Mouse (Mus musculus): ENCODE measurements around the gene Agbl3.

Gene Agbl3

GRCm38 (mm10) chr6:34780231-34780942, at the start of gene Agbl3:
Gene Agbl3, plus strand, starts transcription at chr6:34780432.
- DNase-seq, result peak; percentile 95

GRCm38 (mm10) chr6:34731007-34731406, 49.2 kb upstream of the Agbl3 start:
- DNase-seq, result no peak

- DNase-seq, result no peak
Observed at GRCm38 (mm10) chr6:34731529-34731928, 48.7 kb upstream of the Agbl3 start.

DNA sequence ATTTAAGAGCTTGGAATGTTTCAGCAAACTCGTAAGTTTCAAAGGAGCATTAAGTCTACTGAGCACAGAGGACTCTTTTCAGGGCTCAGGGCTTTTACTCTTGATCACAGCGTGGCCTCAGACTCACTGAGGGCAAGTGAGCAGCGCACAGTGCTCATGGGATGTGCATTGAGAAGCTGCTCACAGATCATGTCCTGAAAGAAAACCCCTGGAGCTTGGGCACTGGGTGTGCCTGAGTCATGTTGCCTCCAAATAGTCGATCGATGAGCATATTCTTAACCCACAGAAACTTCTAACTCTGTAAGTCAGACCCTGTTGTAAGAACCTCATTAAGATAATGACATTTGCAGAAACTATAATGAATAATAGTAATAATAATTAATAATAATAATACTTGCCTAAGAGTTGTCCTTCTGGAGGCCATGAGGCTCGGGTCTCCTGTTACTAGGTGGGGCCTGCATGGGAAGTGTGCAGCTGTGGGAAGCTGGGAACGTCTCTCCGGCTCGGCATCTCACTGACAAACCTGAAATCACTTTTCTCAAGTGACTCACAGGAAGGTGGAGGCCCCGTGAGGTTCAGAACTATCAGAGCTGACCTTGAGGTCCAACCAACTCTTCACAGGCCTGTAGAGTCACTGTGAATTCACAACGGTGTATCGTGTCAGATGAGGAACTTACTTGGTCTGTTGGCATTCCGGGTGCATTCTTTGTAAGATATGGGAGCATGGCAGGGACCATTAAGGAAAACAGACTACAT, 45.1 kb upstream of the Agbl3 start:
- no peak for DNase-seq

GRCm38 (mm10) chr6:34736934-34737333, 43.3 kb upstream of the Agbl3 start:
- no peak for DNase-seq

GRCm38 (mm10) chr6:34743946-34744345, 36.3 kb upstream of the Agbl3 start:
- no peak for DNase-seq

- no peak for DNase-seq
Observed at GRCm38 (mm10) chr6:34747846-34748245, 32.4 kb upstream of the Agbl3 start.

DNA sequence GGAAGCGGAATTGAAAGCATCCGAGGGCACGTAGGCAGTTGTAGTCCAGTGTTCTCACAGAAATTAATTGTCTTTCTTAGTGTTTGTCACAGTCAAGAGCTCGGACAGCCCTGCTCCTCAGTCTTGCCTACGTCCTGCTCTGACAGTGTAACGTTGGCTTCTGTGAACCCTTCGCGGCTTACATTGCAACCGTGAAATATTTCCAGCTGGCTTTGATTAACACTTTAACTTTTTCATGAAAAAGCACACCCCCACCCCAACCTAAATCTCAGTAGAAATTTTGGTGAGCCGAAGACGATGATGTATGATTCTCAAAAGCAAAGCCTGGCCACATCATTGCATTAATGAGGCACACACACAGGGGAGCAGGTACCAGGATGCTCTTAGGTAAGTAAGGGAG, 31.7 kb upstream of the Agbl3 start:
- DNase-seq, result no peak

DNA sequence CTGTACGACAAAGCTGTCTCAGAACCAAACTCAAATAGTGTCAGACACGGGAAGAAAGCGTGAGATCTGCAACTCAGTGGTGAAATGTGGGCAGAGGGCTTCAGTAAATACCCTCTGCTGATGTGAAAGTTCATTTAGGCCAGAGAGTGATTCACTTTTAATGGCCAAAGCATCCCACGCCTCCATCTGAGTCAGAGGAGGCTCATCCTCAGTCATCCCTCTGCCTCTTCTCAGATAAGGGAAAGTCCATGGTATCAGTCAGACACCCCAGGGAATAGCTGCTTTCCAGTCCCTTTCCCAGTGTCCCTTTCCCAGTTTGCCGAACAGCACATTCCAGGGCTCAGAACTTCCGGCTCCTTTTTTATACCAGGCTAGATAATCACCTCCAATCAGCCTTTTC, 30.7 kb upstream of the Agbl3 start:
- DNase-seq, result no peak

DNA sequence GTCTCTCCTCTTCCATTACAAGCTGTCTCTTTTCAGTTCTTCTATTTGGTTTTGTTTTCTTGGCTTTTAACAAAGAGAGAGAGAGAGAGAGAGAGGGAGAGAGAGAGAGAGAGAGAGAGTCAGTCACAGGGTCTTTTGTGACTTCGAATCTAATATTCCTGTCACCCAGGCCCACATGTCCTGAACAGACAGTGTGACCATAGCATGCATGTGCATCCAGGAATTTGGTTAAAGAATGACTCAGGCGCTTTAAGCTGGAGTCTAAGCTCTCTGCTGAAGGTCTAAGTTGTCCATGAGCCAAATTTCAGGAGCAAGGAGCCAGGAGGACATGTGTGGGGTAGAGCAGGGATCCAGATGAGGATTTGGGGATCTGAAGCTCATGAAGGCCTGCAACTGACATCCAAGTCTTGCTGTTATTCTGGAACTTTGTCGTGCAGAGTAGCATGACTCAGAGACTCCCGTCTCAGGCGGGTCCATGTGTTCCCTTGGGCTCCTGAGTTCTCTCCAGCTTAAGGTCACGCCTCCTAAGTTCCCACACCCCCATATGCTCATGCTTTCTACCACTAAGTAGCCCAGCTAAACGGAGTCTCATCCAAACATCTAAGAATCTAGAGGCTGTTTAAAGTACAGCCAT, 29.6 kb upstream of the Agbl3 start:
- DNase-seq, result no peak

DNA sequence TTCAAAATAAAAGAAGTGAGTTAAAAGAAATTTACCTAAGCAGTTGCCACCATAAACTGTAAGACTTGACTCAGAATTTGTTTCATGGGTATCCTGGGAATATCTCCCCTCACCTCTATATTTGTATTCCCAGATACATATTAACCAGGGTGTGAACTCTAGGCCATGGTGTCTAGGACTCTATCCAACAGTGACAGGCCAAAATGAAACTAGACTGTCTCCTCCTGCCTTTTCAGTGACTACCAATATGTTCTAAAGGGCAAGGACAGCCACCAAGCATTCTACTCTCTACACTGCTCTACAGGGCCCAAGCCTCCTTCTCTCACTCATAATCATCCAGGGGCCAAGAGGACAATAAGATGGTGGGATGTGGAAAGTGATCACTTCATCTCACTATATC, 28.6 kb upstream of the Agbl3 start:
- DNase-seq, result no peak

DNA sequence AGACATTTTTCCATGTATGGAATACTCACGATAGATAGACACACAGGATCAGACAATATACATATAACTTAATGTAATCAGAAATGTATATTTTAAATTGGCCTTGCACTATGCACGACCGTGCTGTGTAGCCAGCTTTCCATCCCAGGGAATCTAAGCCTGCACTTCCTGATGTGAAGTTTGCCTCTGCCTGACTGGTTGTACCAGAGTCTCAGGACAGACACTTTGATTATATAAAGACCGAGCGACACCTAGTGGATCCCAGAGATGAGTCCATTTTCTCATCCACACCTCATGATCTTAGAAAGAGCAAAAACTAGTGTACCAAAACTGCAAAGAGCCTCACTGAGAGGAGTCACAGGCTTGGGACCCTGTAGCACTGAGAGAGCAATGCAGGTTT, 25.8 kb upstream of the Agbl3 start:
- DNase-seq, result peak; percentile 33

GRCm38 (mm10) chr6:34758340-34758739, 21.9 kb upstream of the Agbl3 start:
- DNase-seq, result no peak

- peak; percentile 63 for DNase-seq
Observed at GRCm38 (mm10) chr6:34760023-34760422, 20.2 kb upstream of the Agbl3 start.

DNA sequence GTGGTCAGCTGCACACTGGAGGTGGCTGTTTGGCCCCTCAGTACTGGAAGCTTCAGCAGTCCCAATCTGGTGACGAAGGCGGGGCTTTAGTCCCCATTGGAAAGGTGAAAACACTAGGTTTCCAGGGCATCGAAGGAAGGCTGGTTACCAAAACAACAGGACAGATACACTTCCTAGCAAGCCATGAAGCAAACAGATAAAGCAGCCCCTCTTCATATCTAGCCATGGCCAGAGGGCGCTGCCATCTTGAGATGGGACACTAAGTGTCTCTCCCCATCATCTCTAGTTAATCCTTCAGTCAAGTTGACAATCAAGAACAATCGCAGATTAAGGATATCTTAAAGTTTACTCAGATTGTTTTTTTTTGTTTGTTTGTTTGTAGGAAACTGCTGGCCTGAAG, 14.5 kb upstream of the Agbl3 start:
- no peak for DNase-seq

DNA sequence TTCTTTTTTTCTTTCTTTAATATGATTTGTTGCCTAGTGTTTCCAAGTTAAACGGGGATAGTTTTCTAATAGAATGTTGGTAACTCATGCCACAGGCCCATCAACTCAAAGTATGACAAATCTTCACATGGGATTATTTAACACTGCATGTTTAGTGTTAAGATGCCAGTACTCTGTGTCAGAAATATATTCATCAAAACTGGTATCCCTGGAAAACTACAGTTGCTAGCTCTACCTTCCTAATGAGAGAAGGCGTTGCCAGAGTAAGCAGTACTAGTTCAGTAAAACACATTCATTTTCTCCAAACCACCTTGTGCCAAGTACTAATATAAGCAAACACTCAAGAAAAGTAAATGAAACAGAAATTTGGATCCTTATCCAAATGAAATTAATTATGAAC, 10.2 kb upstream of the Agbl3 start:
- DNase-seq, result no peak

- no peak for DNase-seq
Observed at GRCm38 (mm10) chr6:34770491-34770890, 9.7 kb upstream of the Agbl3 start.

DNA sequence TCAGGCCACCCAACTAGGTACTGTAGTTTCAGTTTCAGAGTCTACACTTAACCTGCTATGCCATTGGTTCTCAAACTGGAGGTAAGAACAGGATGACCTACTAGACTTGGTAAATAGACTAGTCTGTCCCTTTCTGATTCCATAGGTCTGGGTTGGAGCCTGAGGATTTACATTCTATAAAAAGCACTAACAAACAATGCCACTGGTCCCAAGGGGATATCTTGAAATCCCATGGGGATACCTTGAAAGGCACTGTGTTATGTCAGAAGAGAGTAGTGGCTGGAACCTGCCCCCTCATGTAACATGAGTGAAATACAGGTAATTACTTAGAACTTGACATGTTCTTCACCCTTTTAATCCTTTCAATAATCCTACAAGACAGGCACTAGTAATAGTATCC, 3.8 kb upstream of the Agbl3 start:
- no peak for DNase-seq

- no peak for DNase-seq
Observed at GRCm38 (mm10) chr6:34777094-34777493, 3.1 kb upstream of the Agbl3 start.

DNA sequence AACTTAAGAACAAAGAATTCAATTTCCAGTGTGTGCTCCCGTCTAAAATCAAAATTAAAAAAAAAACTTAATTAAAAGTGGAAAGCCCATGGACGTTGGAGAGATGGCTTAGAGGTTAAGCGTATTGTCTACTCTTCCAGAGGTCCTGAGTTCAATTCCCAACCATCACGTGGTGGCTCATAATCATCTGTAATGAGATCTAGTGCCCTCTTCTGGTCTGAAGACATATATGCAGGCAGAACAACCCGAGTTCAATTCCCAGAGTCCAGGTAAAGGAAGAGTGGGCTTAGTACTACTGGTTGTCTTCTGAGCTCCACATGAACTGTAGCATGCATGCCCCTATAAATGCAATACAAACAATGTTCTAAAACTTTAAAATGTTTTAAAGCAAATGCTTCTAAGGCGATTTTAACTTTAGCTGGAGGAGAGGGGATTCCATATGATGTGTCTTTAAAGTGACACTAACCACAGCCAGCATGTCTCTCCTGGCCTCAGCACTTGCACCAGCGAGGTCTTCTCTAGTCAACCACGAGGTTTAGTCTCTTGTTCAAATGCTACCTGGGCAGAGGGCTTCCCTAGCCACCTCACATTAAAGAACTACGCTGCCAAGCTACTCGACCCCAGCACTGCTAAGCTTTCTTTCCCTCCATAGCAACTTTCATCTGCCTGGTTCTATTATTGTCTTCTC, 2.1 kb upstream of the Agbl3 start:
- no peak for DNase-seq

- DNase-seq, result no peak
Observed at GRCm38 (mm10) chr6:34780943-34781289, 684 bp downstream of the Agbl3 start.

- DNase-seq, result no peak
Observed at GRCm38 (mm10) chr6:34782493-34782892, 2.3 kb downstream of the Agbl3 start.

DNA sequence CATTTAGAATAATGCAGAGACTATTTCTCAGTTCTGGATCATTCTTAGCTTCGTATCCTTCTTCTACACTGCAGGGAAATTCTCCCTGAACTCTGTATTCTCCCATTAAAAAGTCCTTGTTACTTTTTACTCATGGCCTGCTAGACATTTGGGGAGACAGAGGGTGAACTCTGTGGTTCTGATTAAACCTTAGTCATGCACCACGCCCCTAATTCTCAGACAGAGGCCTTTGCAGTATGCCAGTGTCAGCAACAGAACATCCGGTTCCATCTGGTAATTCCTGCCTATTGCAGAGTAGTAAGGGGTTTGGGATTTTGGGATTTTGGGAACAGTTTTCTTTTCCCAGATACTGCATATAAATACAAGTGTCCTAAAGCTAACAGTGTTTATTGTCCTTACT, 16.6 kb downstream of the Agbl3 start:
- DNase-seq, result no peak

DNA sequence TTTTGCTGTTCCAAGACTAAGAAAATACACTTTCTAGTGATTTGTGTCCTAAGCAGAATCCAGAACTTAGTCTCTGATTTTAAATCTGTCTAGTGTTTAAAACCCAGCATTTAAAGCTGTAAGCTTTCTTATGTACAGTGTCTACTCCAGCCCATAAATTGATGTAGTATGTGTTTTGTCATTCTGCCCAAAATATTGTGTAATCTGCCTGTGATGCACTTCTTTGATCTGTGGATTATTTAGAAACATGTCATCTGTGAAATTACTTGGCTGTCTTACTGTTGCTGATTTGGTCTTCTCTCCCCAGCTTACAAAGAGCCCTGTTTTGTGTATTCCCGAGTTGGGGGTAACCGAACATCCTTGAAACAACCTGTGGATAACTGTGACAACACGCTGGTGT, 17.7 kb downstream of the Agbl3 start:
- no peak for DNase-seq

All from right cerebral cortex, postnatal 4 days (tissue).